Mouse (Mus musculus): ENCODE data around the gene Tex261. TPM values are rescaled to one million over a fixed set of nuclear protein-coding genes. Genes with fewer than 3 reads are reported as not detected.
A peak's percentile ranks its signal among the peaks of the same experiment; 100 is the strongest.
"Not testable (repeated sequence)": the region's sequence is repeated elsewhere in the genome, so short reads cannot be mapped to it uniquely, and the experiment has no call there.

Tex261 gene
- polyA plus RNA-seq (2012; rRNA removed): 38.0 and 41.4 TPM in 2 replicates

- DNase-seq (ENCODE audit: extremely low spot score in 1 of 2, low spot score in 1 of 2): peak; percentile 75 to 92
Observed at GRCm38 (mm10) chr6:83775638-83776293, at the start of gene Tex261. Gene Tex261 (minus strand): TSS chr6:83775813.

- no peak for DNase-seq (ENCODE audit: extremely low spot score in 1 of 2, low spot score in 1 of 2)
Observed at GRCm38 (mm10) chr6:83821856-83822255, 46.2 kb upstream of the Tex261 start.

DNA sequence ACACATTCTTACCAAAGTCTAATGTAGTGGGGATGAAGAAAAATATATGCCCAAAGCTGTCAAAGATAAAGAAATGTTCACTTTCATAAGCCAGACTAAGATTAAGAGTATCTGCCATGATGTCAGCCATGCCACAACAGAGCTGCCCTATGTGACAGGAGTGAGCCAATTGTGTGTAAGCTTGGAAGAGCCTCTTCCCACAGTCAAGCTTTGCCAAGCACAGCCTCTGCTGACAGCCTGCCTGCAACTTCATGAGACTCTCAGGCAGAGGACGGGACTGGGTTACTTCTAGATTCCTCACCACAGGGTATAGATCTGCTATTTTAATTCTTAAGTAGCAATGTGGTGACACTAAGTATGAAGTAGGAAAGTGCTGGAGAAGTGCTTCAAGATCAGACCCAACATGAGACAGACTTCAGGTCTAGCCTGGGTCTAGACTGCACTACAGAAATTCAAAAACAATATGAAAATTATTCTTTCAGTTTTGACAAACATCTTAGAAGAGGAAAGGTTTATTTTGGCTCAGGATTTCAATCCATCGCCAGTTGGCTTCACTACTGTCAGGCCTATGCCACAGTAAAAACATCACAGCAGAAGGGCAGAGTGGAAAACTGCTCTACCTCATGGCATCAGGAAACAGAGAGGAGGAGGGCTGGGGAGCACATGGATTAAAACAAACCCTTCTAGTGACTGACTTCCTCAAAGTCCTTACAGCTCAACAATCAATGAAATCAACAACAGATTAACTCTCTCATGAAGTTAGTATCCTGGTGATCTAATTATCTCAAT is 45.3 kb upstream of the Tex261 start:
- no peak for DNase-seq (ENCODE audit: extremely low spot score in 1 of 2, low spot score in 1 of 2)

DNA sequence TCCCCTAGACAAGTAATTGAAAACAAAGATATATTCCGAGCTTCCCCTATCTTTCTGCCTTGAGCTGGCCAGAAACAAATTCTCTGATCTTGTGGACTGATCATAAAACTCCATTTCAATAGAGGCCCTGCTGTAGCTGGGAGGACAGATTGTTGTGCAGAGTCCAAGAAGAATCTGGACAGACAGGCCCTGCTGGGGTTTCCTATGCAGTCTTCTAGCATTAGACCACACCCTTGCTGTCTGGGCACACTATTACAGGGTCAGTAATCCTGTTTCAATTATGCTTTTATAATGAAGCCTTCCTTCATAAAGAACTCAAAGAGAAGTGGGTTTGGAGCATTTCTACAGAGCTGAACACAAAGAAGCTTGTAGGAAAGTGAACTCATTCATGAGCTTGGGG is 43.4 kb upstream of the Tex261 start:
- no peak for DNase-seq (ENCODE audit: extremely low spot score in 1 of 2, low spot score in 1 of 2)

- no peak for DNase-seq (ENCODE audit: extremely low spot score in 1 of 2, low spot score in 1 of 2)
Observed at GRCm38 (mm10) chr6:83815801-83816200, 40.2 kb upstream of the Tex261 start.

GRCm38 (mm10) chr6:83802846-83803245 is 27.2 kb upstream of the Tex261 start:
- no peak for DNase-seq (ENCODE audit: extremely low spot score in 1 of 2, low spot score in 1 of 2)

DNA sequence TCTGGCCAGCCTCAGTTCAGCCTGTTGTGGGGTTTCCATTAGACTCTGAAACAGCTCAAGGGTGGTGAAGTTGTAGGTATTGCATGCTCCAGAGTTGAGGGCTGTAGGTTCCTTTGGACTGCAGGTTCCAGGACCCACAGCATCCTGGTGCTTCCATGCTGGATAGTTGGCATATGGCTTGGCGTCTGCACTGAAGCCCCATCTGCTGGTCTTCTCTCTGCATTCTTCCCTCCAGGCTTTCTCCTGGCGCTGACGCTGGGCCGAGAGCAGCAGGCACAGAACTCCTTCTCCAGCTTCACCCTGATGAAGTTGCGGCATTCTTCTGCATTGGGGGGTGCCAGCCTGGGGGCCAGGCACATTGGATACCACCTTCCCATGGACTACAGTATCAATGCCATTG is 26.4 kb upstream of the Tex261 start:
- DNase-seq (ENCODE audit: extremely low spot score in 1 of 2, low spot score in 1 of 2): no peak

DNA sequence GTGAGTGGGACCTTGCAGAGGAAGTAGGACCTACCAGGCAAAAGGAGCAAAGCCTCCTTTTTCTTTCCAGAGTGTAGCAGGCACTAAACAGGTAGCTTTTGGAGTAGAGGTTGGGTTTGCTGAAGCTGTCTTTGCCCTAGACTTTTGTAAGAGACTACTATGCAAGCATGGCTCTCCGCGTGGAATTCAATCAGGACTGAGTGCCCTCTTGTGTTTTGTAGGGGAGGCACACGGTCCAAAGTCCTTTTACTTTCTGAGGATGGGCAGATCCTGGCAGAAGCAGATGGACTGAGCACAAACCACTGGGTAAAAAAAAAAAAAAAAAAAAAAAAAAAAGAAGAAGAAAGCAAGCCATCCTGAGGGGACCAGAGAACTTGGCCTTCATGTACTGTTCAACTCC is 21.1 kb upstream of the Tex261 start:
- no peak for DNase-seq (ENCODE audit: extremely low spot score in 1 of 2, low spot score in 1 of 2)

- peak in 1 of 2 experiments; percentile 52 for DNase-seq (ENCODE audit: extremely low spot score in 1 of 2, low spot score in 1 of 2)
Observed at GRCm38 (mm10) chr6:83795492-83795900, 19.9 kb upstream of the Tex261 start.

DNA sequence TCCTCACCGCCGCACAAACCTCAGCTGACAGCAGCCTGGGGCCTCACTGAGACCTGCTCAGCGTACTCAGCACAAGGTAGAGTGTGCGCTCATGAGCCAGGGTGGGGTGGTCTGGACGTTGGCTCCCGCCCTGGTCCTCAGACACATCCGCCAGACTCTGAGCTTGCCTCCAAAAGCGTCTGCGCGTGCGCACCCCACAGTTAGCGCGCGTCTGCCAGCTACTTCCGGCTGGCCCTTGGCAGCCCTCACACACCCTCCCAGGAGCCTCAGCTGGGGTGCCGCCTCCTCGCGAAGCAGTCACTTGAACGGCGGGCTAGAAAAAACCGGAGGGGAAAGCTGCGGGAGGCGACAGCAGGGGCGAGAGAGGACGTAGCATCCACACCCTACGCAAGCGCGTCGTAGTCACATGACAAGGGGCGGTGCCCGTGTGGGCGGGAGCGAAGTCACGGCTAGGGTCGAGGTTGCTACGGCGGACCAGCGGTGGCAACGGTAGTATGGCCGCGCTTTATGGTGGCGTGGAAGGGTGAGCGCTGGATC is 19.2 kb upstream of the Tex261 start, which contains the start of gene Nagk:
Gene Nagk, plus strand, starts transcription at position 223 of the 537 bp plus-strand sequence.
- peak; percentile 86 to 92 for DNase-seq (ENCODE audit: extremely low spot score in 1 of 2, low spot score in 1 of 2)

GRCm38 (mm10) chr6:83791251-83791890 is 15.8 kb upstream of the Tex261 start:
- no peak for DNase-seq (ENCODE audit: extremely low spot score in 1 of 2, low spot score in 1 of 2)

- not testable (repeated sequence) for DNase-seq (ENCODE audit: extremely low spot score in 1 of 2, low spot score in 1 of 2)
Observed at GRCm38 (mm10) chr6:83790533-83790932, 14.9 kb upstream of the Tex261 start.

- DNase-seq (ENCODE audit: extremely low spot score in 1 of 2, low spot score in 1 of 2): no peak
Observed at GRCm38 (mm10) chr6:83788554-83788953, 12.9 kb upstream of the Tex261 start.

- no peak for DNase-seq (ENCODE audit: extremely low spot score in 1 of 2, low spot score in 1 of 2)
Observed at GRCm38 (mm10) chr6:83786426-83786825, 10.8 kb upstream of the Tex261 start.

- DNase-seq (ENCODE audit: extremely low spot score in 1 of 2, low spot score in 1 of 2): peak in 1 of 2 experiments; percentile 53
Observed at GRCm38 (mm10) chr6:83779026-83779425, 3.4 kb upstream of the Tex261 start.

DNA sequence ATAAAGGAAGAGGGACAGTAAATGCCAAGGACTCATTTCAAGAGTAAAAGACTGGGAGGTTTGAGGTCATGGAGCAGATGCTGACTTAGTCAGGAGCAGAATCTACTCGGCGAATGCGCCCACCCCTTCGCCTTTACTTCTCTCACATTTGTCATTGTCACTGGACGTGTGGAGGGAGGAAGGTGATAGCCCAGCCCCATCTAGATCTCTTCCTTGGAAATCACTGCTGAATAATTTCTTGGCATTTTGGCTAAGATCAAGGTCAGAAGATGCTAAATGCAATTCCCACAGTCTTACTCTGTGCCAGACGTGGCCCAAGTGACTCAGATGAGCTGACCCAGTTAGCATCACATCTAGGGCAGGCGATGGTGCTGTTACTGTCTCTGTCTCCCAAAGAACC is 2.7 kb upstream of the Tex261 start:
- DNase-seq (ENCODE audit: extremely low spot score in 1 of 2, low spot score in 1 of 2): peak in 1 of 2 experiments; percentile 14

DNA sequence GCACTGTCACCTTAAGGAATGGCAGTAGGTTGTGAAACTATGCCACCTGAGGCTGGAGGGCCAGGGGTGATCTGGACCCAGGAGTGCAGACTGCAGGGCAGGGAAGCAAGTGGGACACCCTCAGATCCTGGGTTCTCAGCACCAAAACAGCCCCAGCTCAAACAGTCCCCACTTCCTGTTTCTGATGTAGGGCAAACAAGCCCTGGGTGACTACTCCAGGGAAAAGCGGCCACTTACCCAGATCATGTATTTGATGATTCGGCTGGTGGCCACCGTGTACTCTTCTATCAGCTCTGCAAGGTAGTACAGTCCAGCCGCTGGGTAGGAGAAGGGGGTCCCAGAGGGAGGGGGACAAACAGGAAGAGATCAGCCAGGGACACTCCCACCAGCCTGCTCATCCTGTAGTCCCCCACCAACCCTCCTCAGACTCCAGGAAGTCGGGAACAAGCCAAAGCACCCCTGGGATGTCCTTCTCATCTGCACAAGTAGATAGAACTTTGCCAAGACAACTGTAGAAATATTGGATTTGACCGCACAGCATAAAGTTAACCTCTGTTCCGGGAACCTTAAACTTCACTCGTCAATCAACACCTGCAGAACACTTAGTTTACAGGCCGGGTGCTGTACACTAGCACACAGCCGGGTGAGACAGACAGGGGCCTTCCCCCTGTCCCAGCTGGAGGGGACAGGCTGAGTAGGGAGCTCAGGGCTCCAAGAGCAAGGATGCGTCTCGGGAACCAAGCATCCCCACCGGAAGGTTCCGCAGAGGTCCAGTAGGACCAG is 641 bp downstream of the Tex261 start:
- no peak for DNase-seq (ENCODE audit: extremely low spot score in 1 of 2, low spot score in 1 of 2)

DNA sequence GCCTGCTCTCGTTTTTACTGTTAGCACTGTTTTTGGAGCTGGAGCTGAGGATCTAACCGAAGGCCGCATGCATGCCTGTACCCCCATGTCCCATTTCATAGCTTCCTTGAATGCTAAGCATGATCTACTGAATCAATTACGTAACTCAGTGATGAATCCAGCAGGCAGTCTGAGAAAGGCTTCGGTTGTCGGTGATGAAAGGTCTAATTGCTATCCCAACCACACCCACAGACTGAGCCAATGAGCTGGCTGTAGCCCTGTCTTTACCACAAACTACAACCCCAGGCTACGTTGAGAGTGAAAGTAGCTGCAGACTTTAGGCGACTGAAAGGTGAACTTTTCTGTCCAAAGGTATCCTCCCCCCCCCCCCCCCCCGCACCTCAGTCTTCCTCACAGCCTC is 1.5 kb downstream of the Tex261 start:
- no peak for DNase-seq (ENCODE audit: extremely low spot score in 1 of 2, low spot score in 1 of 2)

- DNase-seq (ENCODE audit: extremely low spot score in 1 of 2, low spot score in 1 of 2): no peak
Observed at GRCm38 (mm10) chr6:83768485-83768884, 7.1 kb downstream of the Tex261 start.

DNA sequence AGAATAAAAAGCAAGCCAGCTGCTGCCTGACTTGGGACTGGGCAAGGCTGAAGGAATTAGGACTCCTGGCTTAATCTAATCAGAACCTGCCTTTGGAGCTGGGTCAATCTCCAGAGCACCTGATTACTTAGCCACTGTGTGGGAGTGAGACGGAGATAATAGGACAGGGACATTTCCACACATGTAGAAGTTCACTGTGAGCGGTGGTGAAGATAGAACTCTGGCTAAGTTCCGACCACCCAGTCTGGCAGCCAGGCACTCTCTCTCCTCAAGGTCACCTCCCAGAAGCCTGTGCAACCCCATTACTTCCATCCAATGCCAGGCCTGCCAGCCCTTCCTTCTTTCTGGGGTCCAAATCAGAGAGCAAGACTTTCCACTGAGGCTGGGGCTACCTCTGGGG is 8.6 kb downstream of the Tex261 start:
- DNase-seq (ENCODE audit: extremely low spot score in 1 of 2, low spot score in 1 of 2): no peak
